Mouse (Mus musculus) hindbrain, embryonic 13.5 days (tissue): ENCODE results near the gene Teddm1a. TPM values are rescaled to one million over a fixed set of nuclear protein-coding genes. Genes with fewer than 3 reads are reported as not detected.

Experiments
- ATAC-seq: fragments of 200-750 bp; cut with Nextera tagmentation; 2 replicates; pipeline ENCODE4 v1.8.0; 2017; ENCODE audit warnings: moderate TSS enrichment; ENCODE audit not compliant: low FRiP score
- H3K27ac ChIP-seq: fragments of 300-500 bp; sonication (generic); 2 replicates; pipeline ENCODE4 v1.5.1; 2015; ENCODE audit warnings: inconsistent platforms, mild to moderate bottlenecking, moderate library complexity
- H3K27me3 ChIP-seq: fragments of 300-500 bp; sonication (generic); 2 replicates; pipeline ENCODE4 v1.6.1; 2015; ENCODE audit warnings: mild to moderate bottlenecking, inconsistent platforms
- H3K36me3 ChIP-seq: fragments of 300-500 bp; sonication (generic); 2 replicates; pipeline ENCODE4 v1.6.1; 2015; ENCODE audit warnings: mild to moderate bottlenecking, inconsistent platforms
- H3K4me1 ChIP-seq: fragments of 300-500 bp; sonication (generic); replicated peaks from 2 replicates; pipeline ENCODE4 v1.6.1; 2015; ENCODE audit warnings: inconsistent platforms
- H3K4me2 ChIP-seq: fragments of 300-500 bp; sonication (generic); 2 replicates; pipeline ENCODE4 v1.6.1; 2015; ENCODE audit warnings: inconsistent platforms, mild to moderate bottlenecking, moderate library complexity
- H3K4me3 ChIP-seq: fragments of 300-500 bp; sonication (generic); 2 replicates; pipeline ENCODE4 v1.5.1; 2015; ENCODE audit warnings: mild to moderate bottlenecking, inconsistent platforms
- H3K9ac ChIP-seq: fragments of 300-500 bp; sonication (generic); 2 replicates; pipeline ENCODE4 v1.6.1; 2015; ENCODE audit warnings: mild to moderate bottlenecking, inconsistent platforms
- H3K9me3 ChIP-seq: fragments of 300-500 bp; sonication (generic); 2 replicates; pipeline ENCODE4 v1.6.1; 2016; ENCODE audit warnings: inconsistent platforms
- WGBS: fragments of 180-500 bp; shearing (Covaris S2); methylation state at CpG from one replicate; pipeline ENCODE4 v1.1.7; 2015; 5-methylcytosine and 5-hydroxymethylcytosine counted together
- polyA plus RNA-seq: library from polyadenylated mRNA; unstranded; fragments of >200 nt; fragmentation: Nextera tagmentation; extraction: Ambion mirVana; gene quantifications from 2 replicates; pipeline ENCODE4 v1.2.1, GENCODE M21; 2015

The Teddm1a gene
- polyA plus RNA-seq, 1 experiment from 2014 or later, result not detected

GRCm38 (mm10) chr1:153908741-153909140 is 17.2 kb downstream of the Teddm1a start:
- Histone ChIP-seq H3K4me3 (no peak overlapping the region), H3K4me2 (no peak overlapping the region), H3K9me3 (no peaks in the 10 kb centered on the region), H3K4me1 (peaks cover 1% of the 10 kb centered on the region), H3K27ac (no peak overlapping the region), H3K27me3 (no peaks in the 10 kb centered on the region), H3K36me3 (peaks cover 78% of the 10 kb centered on the region), H3K9ac (no peak overlapping the region)
- WGBS, result 90% methylated on average over 4 of the region's 4 CpGs
- no peak for ATAC-seq

GRCm38 (mm10) chr1:153909213-153909962 is 17.8 kb downstream of the Teddm1a start:
- Histone ChIP-seq H3K36me3 (peaks cover 72% of the 10 kb centered on the region), H3K4me1 (no peaks in the 10 kb centered on the region)
- WGBS, result 96% methylated on average over 10 of the region's 10 CpGs

GRCm38 (mm10) chr1:153909963-153910291 is 18.4 kb downstream of the Teddm1a start:
- Histone ChIP-seq H3K27ac (no peak overlapping the region), H3K36me3 (peaks cover 67% of the 10 kb centered on the region), H3K4me2 (no peak overlapping the region), H3K9ac (no peak overlapping the region), H3K4me1 (no peaks in the 10 kb centered on the region), H3K27me3 (no peaks in the 10 kb centered on the region), H3K9me3 (no peaks in the 10 kb centered on the region), H3K4me3 (no peak overlapping the region)
- ATAC-seq, result no peak
- WGBS, result 95% methylated on average over 9 of the region's 9 CpGs

More at GRCm38 (mm10) chr1:153909213-153909962, 17.8 kb downstream of the Teddm1a start:
- Histone ChIP-seq H3K9me3 (no peaks in the 10 kb centered on the region), H3K27ac (no peak overlapping the region), H3K9ac (no peak overlapping the region), H3K4me3 (no peak overlapping the region), H3K27me3 (no peaks in the 10 kb centered on the region), H3K4me2 (no peak overlapping the region)
- no peak for ATAC-seq

GRCm38 (mm10) chr1:153910423-153910822 is 18.9 kb downstream of the Teddm1a start:
- Histone ChIP-seq H3K9me3 (no peaks in the 10 kb centered on the region), H3K9ac (no peak overlapping the region), H3K27ac (no peak overlapping the region), H3K4me3 (no peak overlapping the region), H3K4me1 (no peaks in the 10 kb centered on the region), H3K27me3 (no peaks in the 10 kb centered on the region), H3K36me3 (peaks cover 62% of the 10 kb centered on the region), H3K4me2 (no peak overlapping the region)
- ATAC-seq, result no peak
- 92% methylated on average over 5 of the region's 5 CpGs for WGBS

GRCm38 (mm10) chr1:153911276-153911795 is 19.8 kb downstream of the Teddm1a start:
- peaks cover 52% of the 10 kb centered on the region for H3K36me3 ChIP-seq
- WGBS, result 90% methylated on average over 6 of the region's 6 CpGs
- no peak overlapping the region for H3K27ac ChIP-seq
- H3K27me3 ChIP-seq, result no peaks in the 10 kb centered on the region
- H3K4me2 ChIP-seq, result no peak overlapping the region
- no peak overlapping the region for H3K9ac ChIP-seq
- H3K9me3 ChIP-seq, result no peaks in the 10 kb centered on the region
- no peak for ATAC-seq
- H3K4me1 ChIP-seq, result no peaks in the 10 kb centered on the region
- no peak overlapping the region for H3K4me3 ChIP-seq

- H3K36me3 ChIP-seq, result peaks cover 27% of the 10 kb centered on the region
- H3K9ac ChIP-seq, result no peak overlapping the region
- no peak for ATAC-seq
- no peak overlapping the region for H3K4me3 ChIP-seq
- H3K27me3 ChIP-seq, result no peaks in the 10 kb centered on the region
- no peak overlapping the region for H3K27ac ChIP-seq
- H3K9me3 ChIP-seq, result no peaks in the 10 kb centered on the region
- H3K4me2 ChIP-seq, result no peak overlapping the region
- H3K4me1 ChIP-seq, result no peaks in the 10 kb centered on the region
- 89% methylated on average over 3 of the region's 3 CpGs for WGBS
These were observed 22.3 kb downstream of the Teddm1a start for GRCm38 (mm10) chr1:153913869-153914268.

GRCm38 (mm10) chr1:153918521-153919206 is 27.1 kb downstream of the Teddm1a start:
- no peak overlapping the region for H3K9ac ChIP-seq
- H3K27ac ChIP-seq, result no peak overlapping the region
- WGBS, result 78% methylated on average over 3 of the region's 3 CpGs
- no peaks in the 10 kb centered on the region for H3K9me3 ChIP-seq
- no peak for ATAC-seq
- no peaks in the 10 kb centered on the region for H3K36me3 ChIP-seq
- H3K4me1 ChIP-seq, result no peaks in the 10 kb centered on the region
- no peak overlapping the region for H3K4me2 ChIP-seq
- H3K4me3 ChIP-seq, result no peak overlapping the region
- no peaks in the 10 kb centered on the region for H3K27me3 ChIP-seq

- H3K36me3 ChIP-seq, result no peaks in the 10 kb centered on the region
- H3K4me1 ChIP-seq, result no peaks in the 10 kb centered on the region
- H3K4me3 ChIP-seq, result no peak overlapping the region
- no peak overlapping the region for H3K4me2 ChIP-seq
- no peak for ATAC-seq
- no peak overlapping the region for H3K9ac ChIP-seq
- H3K9me3 ChIP-seq, result no peaks in the 10 kb centered on the region
- WGBS, result 94% methylated on average over 3 of the region's 3 CpGs
- H3K27ac ChIP-seq, result no peak overlapping the region
- H3K27me3 ChIP-seq, result no peaks in the 10 kb centered on the region
These were observed 30.1 kb downstream of the Teddm1a start for GRCm38 (mm10) chr1:153921642-153922041.

- Histone ChIP-seq H3K36me3 (no peaks in the 10 kb centered on the region), H3K9ac (no peak overlapping the region), H3K4me2 (no peak overlapping the region), H3K27ac (no peak overlapping the region), H3K27me3 (no peaks in the 10 kb centered on the region), H3K9me3 (no peaks in the 10 kb centered on the region), H3K4me3 (no peak overlapping the region), H3K4me1 (no peaks in the 10 kb centered on the region)
- 58% methylated on average over 5 of the region's 5 CpGs for WGBS
- no peak for ATAC-seq
These were observed 31.1 kb downstream of the Teddm1a start for GRCm38 (mm10) chr1:153922571-153923021.

- Histone ChIP-seq H3K4me2 (no peak overlapping the region), H3K4me1 (no peaks in the 10 kb centered on the region), H3K27me3 (no peaks in the 10 kb centered on the region), H3K9me3 (no peaks in the 10 kb centered on the region), H3K4me3 (no peak overlapping the region), H3K9ac (no peak overlapping the region), H3K36me3 (no peaks in the 10 kb centered on the region), H3K27ac (no peak overlapping the region)
- 88% methylated on average over 6 of the region's 6 CpGs for WGBS
- no peak for ATAC-seq
These were observed 33.1 kb downstream of the Teddm1a start for GRCm38 (mm10) chr1:153924395-153925385.

- H3K27me3 ChIP-seq, result no peaks in the 10 kb centered on the region
- no peak for ATAC-seq
- H3K4me3 ChIP-seq, result no peak overlapping the region
- no peak overlapping the region for H3K27ac ChIP-seq
- 88% methylated on average over 2 of the region's 2 CpGs for WGBS
- no peaks in the 10 kb centered on the region for H3K36me3 ChIP-seq
- no peaks in the 10 kb centered on the region for H3K9me3 ChIP-seq
- no peak overlapping the region for H3K9ac ChIP-seq
- H3K4me2 ChIP-seq, result no peak overlapping the region
- no peaks in the 10 kb centered on the region for H3K4me1 ChIP-seq
These were observed 38.9 kb downstream of the Teddm1a start for GRCm38 (mm10) chr1:153930431-153930830.

- Histone ChIP-seq H3K9me3 (no peaks in the 10 kb centered on the region), H3K36me3 (no peaks in the 10 kb centered on the region), H3K4me1 (no peaks in the 10 kb centered on the region), H3K27ac (no peak overlapping the region), H3K27me3 (no peaks in the 10 kb centered on the region), H3K4me3 (no peak overlapping the region), H3K9ac (no peak overlapping the region), H3K4me2 (no peak overlapping the region)
- WGBS, result 70% methylated on average over 1 of the region's 1 CpGs
- ATAC-seq, result no peak
These were observed 42.2 kb downstream of the Teddm1a start for GRCm38 (mm10) chr1:153933772-153934171.
